Mouse (Mus musculus) liver, postnatal 0 days (tissue): ENCODE results near the gene Kmt2b. TPM values are rescaled to one million over a fixed set of nuclear protein-coding genes. Genes with fewer than 3 reads are reported as not detected.

ENCODE experiments used
- ATAC-seq: fragments of 200-750 bp; cut with Nextera tagmentation; 2 replicates; pipeline ENCODE4 v1.8.0; 2017; ENCODE audit warnings: mild to moderate bottlenecking, moderate library complexity
- DNase-seq: peaks from one replicate; pipeline ENCODE4 v3.0.0-alpha.2; 2016
- H3K27ac ChIP-seq: fragments of 300-500 bp; sonication (generic); 2 replicates; pipeline ENCODE4 v1.5.1; 2014; ENCODE audit warnings: antibody characterized with exemption, moderate library complexity, mild to moderate bottlenecking, low read depth
- H3K27me3 ChIP-seq: fragments of 300-500 bp; sonication (generic); 2 replicates; pipeline ENCODE4 v1.6.1; 2014; ENCODE audit warnings: low read length, control low read depth, mixed read lengths; ENCODE audit not compliant: insufficient read depth
- H3K36me3 ChIP-seq: fragments of 300-500 bp; sonication (generic); replicated peaks from 2 replicates; pipeline ENCODE4 v1.6.1; 2014; ENCODE audit warnings: mild to moderate bottlenecking, control low read depth, low read length, moderate library complexity, mixed read lengths; ENCODE audit not compliant: insufficient read depth
- H3K4me1 ChIP-seq: fragments of 300-500 bp; sonication (generic); 2 replicates; pipeline ENCODE4 v1.6.1; 2014; ENCODE audit warnings: antibody characterized with exemption, mild to moderate bottlenecking, control low read depth; ENCODE audit not compliant: insufficient read depth
- H3K4me2 ChIP-seq: fragments of 300-500 bp; sonication (generic); 2 replicates; pipeline ENCODE4 v1.6.1; 2014; ENCODE audit warnings: low read depth, mild to moderate bottlenecking, low read length, moderate library complexity, mixed read lengths
- H3K4me3 ChIP-seq: fragments of 300-500 bp; sonication (generic); 2 replicates; pipeline ENCODE4 v1.5.1; 2014; ENCODE audit warnings: low read depth, low read length
- H3K9ac ChIP-seq: fragments of 300-500 bp; sonication (generic); replicated peaks from 2 replicates; pipeline ENCODE4 v1.6.1; 2014; ENCODE audit warnings: mild to moderate bottlenecking, moderate library complexity
- H3K9me3 ChIP-seq: fragments of 300-500 bp; sonication (generic); 2 replicates; pipeline ENCODE4 v1.6.1; 2016; ENCODE audit warnings: mild to moderate bottlenecking, control low read depth, low read length, mixed read lengths
- CTCF ChIP-seq: sonication (generic); IDR thresholded peaks from 2 replicates; pipeline ENCODE4 v1.5.1; 2016; ENCODE audit warnings: antibody characterized with exemption, low read depth
- EP300 ChIP-seq: IDR thresholded peaks from 2 replicates; pipeline ENCODE4 v1.6.1; 2016; ENCODE audit warnings: antibody characterized with exemption, low read depth, mild to moderate bottlenecking
- WGBS: fragments of 180-500 bp; shearing (Covaris S2); extraction: QIAGEN DNeasy Blood & Tissue Kit; methylation state at CpG from one replicate; pipeline ENCODE4 v1.1.7; 2014; ENCODE audit not compliant: insufficient replicate concordance; 5-methylcytosine and 5-hydroxymethylcytosine counted together
- polyA plus RNA-seq: library from polyadenylated mRNA; unstranded; fragments of >200 nt; fragmentation: Nextera tagmentation; extraction: Ambion mirVana; gene quantifications from 2 replicates; pipeline ENCODE4 v1.2.1, GENCODE M21; 2015

Kmt2b gene
- polyA plus RNA-seq, 1 experiment from 2014 or later, result 3.1 TPM

GRCm38 (mm10) chr7:30533941-30534632 lies 54.4 kb downstream of the Kmt2b start:
- peak overlapping the region; percentile 57; the same call in 1 of the 2 replicates for H3K27ac ChIP-seq
- ATAC-seq, result no peak

DNA sequence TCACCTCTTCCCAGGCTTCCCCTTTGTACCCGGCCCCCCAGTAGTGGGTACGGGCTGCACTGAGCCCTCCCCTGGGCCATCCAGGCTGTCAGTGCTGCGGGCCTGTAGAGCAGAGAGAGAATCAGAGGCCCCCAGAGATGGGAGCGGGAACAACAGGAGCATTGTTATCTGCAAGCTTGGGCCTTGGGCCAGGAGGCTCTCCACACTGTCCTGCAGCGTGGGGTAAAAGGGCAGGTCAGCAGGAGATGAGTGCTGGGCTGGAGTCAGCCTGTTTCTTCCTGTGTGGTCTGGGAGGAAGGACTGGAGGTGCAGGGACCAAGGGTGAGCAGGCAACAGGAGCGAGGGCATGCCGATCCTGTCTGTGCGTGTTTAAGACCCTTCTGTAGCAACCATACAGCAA lies 55.6 kb downstream of the Kmt2b start:
- no peak overlapping the region for H3K9ac ChIP-seq
- no peak for ATAC-seq
- H3K9me3 ChIP-seq, result no peaks in the 10 kb centered on the region
- peaks cover 14% of the 10 kb centered on the region for H3K4me1 ChIP-seq
- H3K36me3 ChIP-seq, result peaks cover 26% of the 10 kb centered on the region
- no peaks in the 10 kb centered on the region for H3K27me3 ChIP-seq
- peak; percentile 23 for DNase-seq
- H3K27ac ChIP-seq, result no peak overlapping the region
- no peak for TF ChIP-seq EP300
- TF ChIP-seq CTCF, result no peak
- no peak overlapping the region for H3K4me2 ChIP-seq
- 74% methylated on average over 8 of the region's 8 CpGs for WGBS
- no peak overlapping the region for H3K4me3 ChIP-seq

More at GRCm38 (mm10) chr7:30533941-30534632, 54.4 kb downstream of the Kmt2b start:
- WGBS, result 16% methylated on average over 25 of the region's 26 CpGs
- H3K4me2 ChIP-seq, result peak overlapping the region; percentile 100
- no peaks in the 10 kb centered on the region for H3K27me3 ChIP-seq
- peaks cover 16% of the 10 kb centered on the region for H3K36me3 ChIP-seq
- TF ChIP-seq CTCF (no peak), EP300 (no peak)
- peak overlapping the region; percentile 73 for H3K4me3 ChIP-seq
- H3K9ac ChIP-seq, result peak overlapping the region; percentile 76
- peaks cover 14% of the 10 kb centered on the region for H3K4me1 ChIP-seq
- DNase-seq, result peak; percentile 14
- H3K9me3 ChIP-seq, result no peaks in the 10 kb centered on the region

DNA sequence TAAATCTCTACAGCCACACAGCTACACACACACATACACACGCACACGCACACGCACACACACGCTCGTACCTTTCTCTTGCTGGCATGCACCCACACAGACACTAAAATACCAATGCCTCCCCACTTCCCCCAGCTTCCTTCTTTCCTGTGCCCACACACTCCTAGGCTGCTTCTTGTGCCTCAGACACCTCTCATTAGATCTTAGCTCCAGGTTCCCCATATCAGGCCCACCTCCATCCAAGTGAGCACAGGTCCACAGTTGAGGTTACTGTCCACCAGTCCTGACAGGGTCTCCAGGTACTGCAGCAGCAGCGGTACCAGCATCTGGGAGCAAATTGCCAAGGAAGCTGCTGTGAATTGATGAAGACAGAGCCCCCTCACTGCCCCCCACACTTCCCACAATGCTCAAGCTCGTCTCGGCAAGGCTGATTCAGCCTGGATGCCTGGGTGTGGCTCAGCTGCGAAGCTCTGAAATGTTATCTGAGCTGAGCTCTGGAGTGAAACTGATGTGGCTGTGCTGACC lies 57.2 kb downstream of the Kmt2b start:
- no peaks in the 10 kb centered on the region for H3K9me3 ChIP-seq

GRCm38 (mm10) chr7:30526981-30527380 lies 61.5 kb downstream of the Kmt2b start:
- Histone ChIP-seq H3K9me3 (no peaks in the 10 kb centered on the region), H3K4me3 (no peak overlapping the region), H3K4me1 (no peaks in the 10 kb centered on the region), H3K27ac (no peak overlapping the region), H3K9ac (no peak overlapping the region), H3K4me2 (no peak overlapping the region), H3K27me3 (no peaks in the 10 kb centered on the region), H3K36me3 (peaks cover 27% of the 10 kb centered on the region)
- 93% methylated on average over 13 of the region's 14 CpGs for WGBS
- ATAC-seq, result no peak
- no peak for DNase-seq
- TF ChIP-seq EP300 (no peak), CTCF (no peak)

More for the DNA sequence above, 57.2 kb downstream of the Kmt2b start:
- no peak overlapping the region for H3K4me2 ChIP-seq
- H3K27me3 ChIP-seq, result no peaks in the 10 kb centered on the region
- no peak for TF ChIP-seq CTCF
- TF ChIP-seq EP300, result no peak
- no peak overlapping the region for H3K27ac ChIP-seq
- 80% methylated on average over 9 of the region's 9 CpGs for WGBS
- no peak overlapping the region for H3K9ac ChIP-seq
- no peak overlapping the region for H3K4me3 ChIP-seq
- peaks cover 27% of the 10 kb centered on the region for H3K36me3 ChIP-seq
- ATAC-seq, result no peak
- no peak for DNase-seq
- peaks cover 14% of the 10 kb centered on the region for H3K4me1 ChIP-seq

DNA sequence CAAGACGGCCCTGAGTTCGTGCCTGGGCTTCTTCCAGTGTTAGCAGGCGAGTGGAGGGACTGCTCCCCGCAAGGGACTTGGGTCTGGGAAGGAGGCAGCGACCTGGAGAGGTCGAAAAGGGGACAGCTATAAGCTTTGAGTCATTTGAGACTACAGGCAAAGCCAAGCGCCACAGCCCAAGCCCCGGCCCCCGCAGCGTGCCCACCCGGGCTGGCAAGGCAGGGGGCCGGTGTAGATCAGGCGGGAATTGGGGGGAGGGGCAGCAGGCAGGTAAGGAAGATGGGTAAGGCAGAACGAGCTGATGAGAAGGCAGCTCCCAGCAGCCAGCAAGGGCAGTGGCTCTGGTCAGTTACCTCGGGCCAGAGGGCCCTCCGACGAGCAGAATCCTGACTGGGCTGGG lies 62.1 kb downstream of the Kmt2b start:
- H3K4me1 ChIP-seq, result no peaks in the 10 kb centered on the region
- no peaks in the 10 kb centered on the region for H3K27me3 ChIP-seq
- ATAC-seq, result no peak
- H3K36me3 ChIP-seq, result peaks cover 24% of the 10 kb centered on the region
- TF ChIP-seq EP300, result no peak
- TF ChIP-seq CTCF, result no peak
- H3K9ac ChIP-seq, result no peak overlapping the region
- 67% methylated on average over 14 of the region's 17 CpGs for WGBS
- no peak overlapping the region for H3K4me2 ChIP-seq
- no peak overlapping the region for H3K4me3 ChIP-seq
- no peak overlapping the region for H3K27ac ChIP-seq
- peak; percentile 13 for DNase-seq
- no peaks in the 10 kb centered on the region for H3K9me3 ChIP-seq

DNA sequence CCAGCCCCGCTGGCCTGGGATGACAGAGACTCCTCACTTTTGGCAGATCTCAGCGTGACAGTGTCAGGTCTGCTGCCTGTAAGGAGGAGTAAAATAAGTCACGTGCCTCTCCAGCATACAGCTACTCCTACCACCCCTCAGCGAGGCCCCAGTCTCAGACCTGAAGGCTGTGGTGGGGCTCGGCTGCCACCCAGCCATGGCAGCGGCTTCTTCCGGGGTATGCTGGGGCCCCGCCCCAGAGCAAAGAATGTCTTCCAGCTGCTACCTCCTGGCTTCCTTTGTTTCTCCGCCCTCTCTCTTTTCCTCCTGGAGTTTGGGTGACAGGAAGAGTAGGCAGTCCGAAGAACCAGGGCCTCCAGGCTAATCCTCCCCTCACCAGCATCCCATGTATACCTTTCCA lies 62.6 kb downstream of the Kmt2b start:
- no peak overlapping the region for H3K27ac ChIP-seq
- H3K9me3 ChIP-seq, result no peaks in the 10 kb centered on the region
- H3K9ac ChIP-seq, result no peak overlapping the region
- peaks cover 24% of the 10 kb centered on the region for H3K36me3 ChIP-seq
- WGBS, result 64% methylated on average over 10 of the region's 10 CpGs
- ATAC-seq, result no peak
- no peaks in the 10 kb centered on the region for H3K4me1 ChIP-seq
- H3K27me3 ChIP-seq, result no peaks in the 10 kb centered on the region
- no peak overlapping the region for H3K4me3 ChIP-seq
- no peak for TF ChIP-seq EP300
- no peak for TF ChIP-seq CTCF
- peak; percentile 14 for DNase-seq
- no peak overlapping the region for H3K4me2 ChIP-seq
